Mouse (Mus musculus) left cerebral cortex, adult 8-10 months (tissue): ENCODE results near the gene Tnfrsf13c. TPM values are rescaled to one million over a fixed set of nuclear protein-coding genes. Genes with fewer than 3 reads are reported as not detected.

Source experiments
- DNase-seq, 2 experiments: peaks; one replicate each; pipeline ENCODE4 v3.0.0; 2022; ENCODE audit warnings: low spot score in 2 of 2
- total RNA-seq, 4 experiments: library from RNA; stranded (reverse); gene quantifications; 2 replicates each; pipeline ENCODE4 v1.2.4; 2022

The Tnfrsf13c gene
- total RNA-seq, 4 experiments from 2014 or later = 0.37 to 0.98 (median 0.64) TPM

- DNase-seq = no peak
Observed at GRCm38 (mm10) chr15:82230098-82230611, 6.0 kb upstream of the Tnfrsf13c start.

GRCm38 (mm10) chr15:82229542-82230045 lies 5.4 kb upstream of the Tnfrsf13c start:
- DNase-seq = no peak

- DNase-seq = no peak
Observed at GRCm38 (mm10) chr15:82225769-82226168, 1.6 kb upstream of the Tnfrsf13c start.

- DNase-seq = no peak
Observed at GRCm38 (mm10) chr15:82224602-82225215, 540 bp upstream of the Tnfrsf13c start.

- no peak for DNase-seq
Observed at GRCm38 (mm10) chr15:82223251-82223650, 918 bp downstream of the Tnfrsf13c start.

GRCm38 (mm10) chr15:82221104-82221860 lies 2.9 kb downstream of the Tnfrsf13c start:
- DNase-seq = no peak

- DNase-seq = no peak
Observed at GRCm38 (mm10) chr15:82220003-82220675, 4.0 kb downstream of the Tnfrsf13c start.

- no peak for DNase-seq
Observed at GRCm38 (mm10) chr15:82218778-82219666, 5.1 kb downstream of the Tnfrsf13c start.

GRCm38 (mm10) chr15:82217980-82218379 lies 6.2 kb downstream of the Tnfrsf13c start:
- DNase-seq = no peak

GRCm38 (mm10) chr15:82217039-82217438 lies 7.1 kb downstream of the Tnfrsf13c start:
- DNase-seq = no peak

- no peak for DNase-seq
Observed at GRCm38 (mm10) chr15:82216142-82216827, 7.9 kb downstream of the Tnfrsf13c start.

GRCm38 (mm10) chr15:82215332-82216046 lies 8.7 kb downstream of the Tnfrsf13c start:
- DNase-seq = no peak

- no peak for DNase-seq
Observed at GRCm38 (mm10) chr15:82213222-82213621, 10.9 kb downstream of the Tnfrsf13c start.

- no peak for DNase-seq
Observed at GRCm38 (mm10) chr15:82212752-82213063, 11.5 kb downstream of the Tnfrsf13c start, which contains the start of gene Shisa8. TSS of gene Shisa8 (minus strand) at chr15:82212815.

GRCm38 (mm10) chr15:82211911-82212751 lies 12.0 kb downstream of the Tnfrsf13c start:
- DNase-seq = no peak

- no peak for DNase-seq
Observed at GRCm38 (mm10) chr15:82211281-82211680, 12.9 kb downstream of the Tnfrsf13c start.

- DNase-seq = no peak
Observed at GRCm38 (mm10) chr15:82210801-82211200, 13.4 kb downstream of the Tnfrsf13c start.

- DNase-seq = no peak
Observed at GRCm38 (mm10) chr15:82209295-82210050, 14.7 kb downstream of the Tnfrsf13c start.
